Mouse (Mus musculus) heart, postnatal 0 days (tissue): Measurements from ENCODE around the gene Plppr1.
"Not testable (repeated sequence)": the region's sequence is repeated elsewhere in the genome, so short reads cannot be mapped to it uniquely, and the experiment has no call there.

ENCODE experiments used
- CTCF ChIP-seq: IDR thresholded peaks from 2 replicates; pipeline ENCODE4 v1.5.1; 2016; ENCODE audit warnings: antibody characterized with exemption, control low read depth, low read depth
- EP300 ChIP-seq: IDR thresholded peaks from 2 replicates; pipeline ENCODE4 v1.6.1; 2016; ENCODE audit warnings: antibody characterized with exemption, low read depth

DNA sequence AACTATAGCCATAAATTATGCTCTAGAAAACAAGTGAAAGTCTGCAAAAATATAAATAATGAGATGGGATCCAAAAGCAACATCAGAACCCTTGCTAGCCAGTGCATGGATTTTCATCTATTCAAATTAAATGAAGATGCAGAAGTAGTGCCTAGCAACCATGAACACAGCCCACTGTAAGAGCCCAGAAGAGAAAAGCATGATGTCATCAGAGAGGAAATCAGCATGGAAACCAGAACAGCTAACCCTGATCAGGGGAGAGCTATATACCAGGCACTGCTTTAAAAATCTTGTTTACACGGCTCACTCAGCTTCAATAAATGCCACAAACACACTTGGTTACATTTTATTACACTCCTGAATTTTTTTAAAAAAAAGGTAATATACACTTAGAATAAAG, 288.9 kb downstream of the Plppr1 start:
- not testable (repeated sequence) for TF ChIP-seq CTCF, EP300
